Mouse (Mus musculus): Measurements from ENCODE around the gene Tent4b.

Tent4b gene

DNA sequence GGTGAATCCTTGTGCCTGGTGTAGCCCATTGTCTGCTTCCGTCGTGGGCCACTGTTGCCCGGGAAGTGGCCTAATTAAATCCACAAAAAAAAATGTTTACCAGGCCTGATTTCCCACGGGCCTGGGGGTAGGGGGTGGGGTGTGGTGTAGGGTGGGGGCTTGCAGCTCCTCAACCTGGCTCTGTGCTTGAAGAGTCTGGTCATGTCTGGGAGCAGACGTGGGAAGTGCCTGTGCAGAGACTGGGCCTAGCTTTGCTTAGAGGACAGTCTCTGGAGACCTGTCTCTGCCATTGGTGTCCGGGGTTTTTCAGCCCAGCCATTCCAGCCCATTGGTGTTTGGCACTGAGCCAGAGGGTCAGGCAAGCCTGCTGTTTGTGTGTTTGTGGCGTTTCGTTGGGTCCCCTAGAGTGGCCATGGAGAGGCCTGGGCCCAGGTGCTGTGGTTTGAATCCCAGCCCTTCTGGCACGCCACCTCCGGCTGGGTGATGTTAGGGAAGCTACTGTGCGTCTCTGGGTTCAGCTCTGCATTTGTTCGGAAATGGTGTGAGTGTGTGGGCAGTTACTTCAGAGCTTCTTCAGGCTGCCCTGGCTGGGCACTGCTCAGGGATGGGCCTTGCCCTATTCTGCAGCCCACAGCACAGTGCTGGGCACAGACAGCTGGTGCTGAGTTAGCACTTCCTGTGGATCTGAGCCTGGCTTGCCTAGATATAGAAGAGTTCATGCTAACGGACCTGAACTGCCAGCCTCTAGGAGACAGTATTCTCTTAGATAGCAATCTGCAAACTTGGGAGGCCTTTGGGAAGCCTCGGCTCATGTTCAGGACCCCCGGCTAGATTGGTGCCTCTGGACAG lies 102.8 kb downstream of the Tent4b start:
- DNase-seq (ENCODE audit: extremely low read depth, low read depth) = no peak

GRCm38 (mm10) chr8:88305814-88306213 lies 106.8 kb downstream of the Tent4b start:
- DNase-seq (ENCODE audit: extremely low read depth, low read depth) = no peak

DNA sequence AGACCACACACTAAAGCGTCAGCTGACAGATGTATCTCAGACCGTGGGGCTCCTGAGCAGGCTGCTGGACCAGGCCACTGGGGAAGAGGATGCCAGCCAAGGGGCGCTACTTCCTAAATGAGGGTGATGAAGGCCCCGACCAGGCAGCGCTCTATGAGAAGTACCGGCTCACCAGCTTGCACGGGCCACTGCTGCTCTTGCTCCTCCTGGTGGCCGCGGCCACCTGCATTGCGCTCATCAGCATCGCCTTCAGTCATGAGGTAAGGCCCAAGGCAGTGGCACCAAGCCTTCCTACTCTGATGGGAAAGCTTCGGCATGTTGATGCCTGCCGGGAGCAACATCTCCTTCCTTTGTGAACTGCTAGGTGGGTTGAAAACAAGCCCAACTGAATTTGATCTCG lies 107.5 kb downstream of the Tent4b start:
- DNase-seq (ENCODE audit: extremely low read depth, low read depth) = no peak

DNA sequence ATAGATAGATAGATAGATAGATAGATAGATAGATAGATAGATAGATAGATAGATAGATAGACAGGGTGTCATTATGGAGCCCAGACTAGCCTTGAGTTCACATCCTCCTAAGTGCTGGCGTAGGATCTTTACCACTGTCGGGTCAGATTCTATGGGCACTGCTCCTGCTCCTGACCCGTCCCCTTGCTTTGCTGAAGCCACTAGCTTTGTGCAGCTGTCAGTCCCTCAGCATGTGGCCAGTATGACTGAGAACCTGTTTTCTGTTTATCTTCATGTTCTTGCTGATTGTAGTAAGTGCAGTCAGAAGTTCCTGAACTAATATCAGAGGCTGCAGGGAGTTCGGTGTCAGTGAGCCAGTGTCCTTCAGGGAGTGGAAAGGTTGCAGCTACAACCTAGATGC lies 108.7 kb downstream of the Tent4b start:
- no peak for DNase-seq (ENCODE audit: extremely low read depth, low read depth)
